Mouse (Mus musculus): Measurements from ENCODE around the gene Ctsd. TPM values are rescaled to one million over a fixed set of nuclear protein-coding genes. Genes with fewer than 3 reads are reported as not detected.
"Not testable (repeated sequence)": the region's sequence is repeated elsewhere in the genome, so short reads cannot be mapped to it uniquely, and the experiment has no call there.

Ctsd gene
- total and polyA plus RNA-seq, 3 experiments, result 883 to 1,120 (median 991) TPM

DNA sequence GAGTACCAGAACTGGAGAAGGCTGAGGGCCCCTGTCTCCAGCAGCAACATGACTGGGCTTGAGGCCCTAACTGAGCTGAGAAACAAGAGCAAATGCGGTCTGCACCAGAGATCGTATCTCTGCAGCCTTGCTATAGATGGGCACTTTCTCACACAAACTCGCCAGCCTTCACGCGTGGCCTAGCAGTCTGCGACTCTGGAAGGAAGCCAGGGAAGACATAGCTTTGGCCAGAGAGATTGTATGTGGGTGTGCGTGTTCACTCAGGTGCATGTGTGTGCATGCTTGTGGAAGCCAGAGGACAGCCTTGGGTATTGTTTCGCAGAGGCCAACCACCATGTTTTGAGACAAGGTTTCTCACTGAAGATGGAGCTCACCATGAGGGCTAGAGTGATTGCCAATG lies 20.8 kb upstream of the Ctsd start:
- 95% methylated on average over 8 of the region's 8 CpGs for WGBS
- no peak for TF ChIP-seq CTCF (IDR thresholded peaks at IDR 0.05)
- TF ChIP-seq EP300 (IDR thresholded peaks at IDR 0.05; ENCODE audit: insufficient read depth, low read depth, low read length), result no peak
- H3K27ac ChIP-seq, result no peak overlapping the region
- no peaks in the 10 kb centered on the region for H3K27me3 ChIP-seq (ENCODE audit: control insufficient read depth, insufficient read depth, low read length)
- H3K9ac ChIP-seq (ENCODE audit: low read depth, low read length), result no peak overlapping the region
- no peaks in the 10 kb centered on the region for H3K79me2 ChIP-seq (replicated peaks; ENCODE audit: control insufficient read depth, insufficient read depth, low read length)
- no peaks in the 10 kb centered on the region for H3K36me3 ChIP-seq (ENCODE audit: control insufficient read depth, insufficient read depth, low read length)
- intact Hi-C loops (cut with DNase I), result no loop called here
- no peaks in the 10 kb centered on the region; the same call in 1 of the 2 replicates for H3K4me1 ChIP-seq (ENCODE audit: control insufficient read depth, insufficient read depth, low read length)
- no peak overlapping the region for H3K4me3 ChIP-seq
- DNase-seq, result no peak

DNA sequence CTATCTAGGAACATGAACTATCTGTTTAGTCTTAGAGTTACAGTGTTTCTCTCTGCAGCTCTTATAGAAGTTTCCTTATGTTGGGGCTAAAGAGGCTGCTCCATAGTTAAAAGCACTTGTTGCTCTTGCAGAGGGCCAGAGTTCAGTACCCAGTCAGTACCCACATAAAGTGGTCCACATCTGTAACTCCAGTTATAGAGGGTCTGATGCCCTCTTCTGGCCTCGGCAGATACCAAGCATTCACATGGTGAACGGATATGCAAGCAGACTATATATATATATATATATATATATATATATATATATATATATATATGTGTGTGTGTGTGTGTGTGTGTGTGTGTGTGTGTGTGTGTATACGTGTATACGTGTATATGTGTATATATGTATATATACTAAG lies 20.1 kb upstream of the Ctsd start:
- TF ChIP-seq CTCF (IDR thresholded peaks at IDR 0.05) (peak; percentile 23; the same call in 1 of the 2 replicates), POLR2A (IDR thresholded peaks at IDR 0.05; ENCODE audit: insufficient read depth, low read depth, low read length) (no peak)
- H3K27ac ChIP-seq, result no peak overlapping the region
- H3K36me3 ChIP-seq (ENCODE audit: control insufficient read depth, insufficient read depth, low read length), result no peaks in the 10 kb centered on the region
- no peak overlapping the region for H3K9ac ChIP-seq (ENCODE audit: low read depth, low read length)
- H3K4me1 ChIP-seq (ENCODE audit: control insufficient read depth, insufficient read depth, low read length), result no peaks in the 10 kb centered on the region; the same call in 1 of the 2 replicates
- H3K4me3 ChIP-seq, result no peak overlapping the region
- no peaks in the 10 kb centered on the region for H3K79me2 ChIP-seq (replicated peaks; ENCODE audit: control insufficient read depth, insufficient read depth, low read length)
- WGBS, result 65% methylated on average over 4 of the region's 4 CpGs
- no peak for DNase-seq
- intact Hi-C loops (cut with DNase I), result no loop called here
- no peaks in the 10 kb centered on the region for H3K27me3 ChIP-seq (ENCODE audit: control insufficient read depth, insufficient read depth, low read length)

DNA sequence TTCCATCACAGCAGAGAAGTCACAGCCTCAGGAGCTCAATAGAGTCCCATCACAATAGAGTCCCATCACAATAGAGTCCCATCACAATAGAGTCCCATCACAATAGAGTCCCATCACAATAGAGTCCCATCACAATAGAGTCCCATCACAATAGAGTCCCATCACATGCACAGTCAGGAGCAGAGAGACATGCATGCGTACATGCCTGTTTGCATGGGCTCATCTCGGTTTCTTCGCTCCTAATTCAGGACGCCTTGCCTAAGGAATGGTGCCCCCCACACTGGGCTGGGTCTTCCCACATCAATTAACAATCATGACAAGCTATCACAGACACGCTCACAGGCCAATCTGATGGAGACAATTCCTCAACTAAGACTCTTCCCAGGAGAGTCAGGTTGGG lies 17.3 kb upstream of the Ctsd start:
- 91% methylated on average over 5 of the region's 5 CpGs for WGBS
- H3K27ac ChIP-seq, DNase-seq: not testable (repeated sequence)

DNA sequence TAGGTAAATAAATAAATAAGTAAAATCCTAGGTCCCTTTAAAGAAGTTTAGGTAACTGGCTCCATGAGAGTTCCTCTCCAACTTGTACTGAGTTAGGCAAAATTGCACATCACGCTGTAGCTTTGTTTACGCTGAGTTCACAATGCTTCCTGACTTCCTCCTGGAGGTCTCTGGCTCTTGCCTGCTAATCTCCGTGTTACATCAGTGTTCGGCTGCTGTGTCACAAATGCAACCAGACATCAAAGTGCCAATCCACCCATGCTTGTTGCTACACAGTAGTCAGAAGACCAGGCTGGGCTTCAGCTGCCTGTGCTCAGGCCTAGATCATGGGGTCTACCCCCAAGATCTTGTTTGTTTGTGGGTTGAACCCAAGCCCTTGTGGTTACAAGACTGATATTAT lies 15.8 kb upstream of the Ctsd start:
- peaks cover 1% of the 10 kb centered on the region for H3K4me1 ChIP-seq (ENCODE audit: control insufficient read depth, insufficient read depth, low read length)
- 55% methylated on average over 4 of the region's 4 CpGs for WGBS
- no peak overlapping the region for H3K4me3 ChIP-seq
- no peak for DNase-seq
- H3K27me3 ChIP-seq (ENCODE audit: control insufficient read depth, insufficient read depth, low read length), result no peaks in the 10 kb centered on the region
- H3K36me3 ChIP-seq (ENCODE audit: control insufficient read depth, insufficient read depth, low read length), result no peaks in the 10 kb centered on the region
- TF ChIP-seq POLR2A (IDR thresholded peaks at IDR 0.05; ENCODE audit: insufficient read depth, low read depth, low read length) (no peak), EP300 (IDR thresholded peaks at IDR 0.05; ENCODE audit: insufficient read depth, low read depth, low read length) (no peak), CTCF (IDR thresholded peaks at IDR 0.05) (no peak)
- H3K27ac ChIP-seq, result no peak overlapping the region
- no peaks in the 10 kb centered on the region for H3K79me2 ChIP-seq (replicated peaks; ENCODE audit: control insufficient read depth, insufficient read depth, low read length)
- intact Hi-C loops (cut with DNase I), result no loop called here
- no peak overlapping the region for H3K9ac ChIP-seq (ENCODE audit: low read depth, low read length)

More for the DNA sequence above, 17.3 kb upstream of the Ctsd start:
- H3K9ac ChIP-seq (ENCODE audit: low read depth, low read length); H3K4me3 ChIP-seq; H3K79me2 ChIP-seq (replicated peaks; ENCODE audit: control insufficient read depth, insufficient read depth, low read length); H3K4me1 ChIP-seq (ENCODE audit: control insufficient read depth, insufficient read depth, low read length); H3K27me3 ChIP-seq (ENCODE audit: control insufficient read depth, insufficient read depth, low read length); H3K36me3 ChIP-seq (ENCODE audit: control insufficient read depth, insufficient read depth, low read length); intact Hi-C loops (cut with DNase I): not testable (repeated sequence)

DNA sequence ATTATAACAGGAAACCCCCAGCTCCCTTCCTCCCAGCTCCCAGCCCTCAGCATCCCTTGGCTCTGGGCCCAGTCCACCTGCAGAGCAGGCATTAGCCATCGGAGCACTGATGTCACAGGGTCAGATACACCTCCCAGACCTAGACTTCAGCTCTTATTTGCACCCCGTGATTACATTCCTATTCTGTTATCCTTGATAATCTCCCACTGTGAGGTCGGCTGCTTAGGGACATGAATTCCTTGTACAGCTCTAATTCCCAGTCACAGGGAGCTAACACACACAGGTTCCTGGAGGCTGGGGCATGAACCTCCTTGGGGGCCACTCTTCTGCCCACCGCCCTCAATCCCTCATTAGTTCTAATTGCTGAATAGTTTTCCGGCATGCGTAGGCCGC lies 12.9 kb upstream of the Ctsd start:
- TF ChIP-seq CTCF (IDR thresholded peaks at IDR 0.05) (no peak), POLR2A (IDR thresholded peaks at IDR 0.05; ENCODE audit: insufficient read depth, low read depth, low read length) (no peak), EP300 (IDR thresholded peaks at IDR 0.05; ENCODE audit: insufficient read depth, low read depth, low read length) (no peak)
- H3K4me3 ChIP-seq, result no peak overlapping the region
- no peak overlapping the region for H3K27ac ChIP-seq
- H3K79me2 ChIP-seq (replicated peaks; ENCODE audit: control insufficient read depth, insufficient read depth, low read length), result no peaks in the 10 kb centered on the region
- H3K4me1 ChIP-seq (ENCODE audit: control insufficient read depth, insufficient read depth, low read length), result peaks cover 6% of the 10 kb centered on the region
- intact Hi-C loops (cut with DNase I), result no loop called here
- no peak for DNase-seq
- 54% methylated on average over 7 of the region's 7 CpGs for WGBS
- H3K9ac ChIP-seq (ENCODE audit: low read depth, low read length), result no peak overlapping the region
- no peaks in the 10 kb centered on the region for H3K27me3 ChIP-seq (ENCODE audit: control insufficient read depth, insufficient read depth, low read length)
- H3K36me3 ChIP-seq (ENCODE audit: control insufficient read depth, insufficient read depth, low read length), result no peaks in the 10 kb centered on the region

- Histone ChIP-seq H3K27me3 (ENCODE audit: control insufficient read depth, insufficient read depth, low read length) (no peaks in the 10 kb centered on the region), H3K4me3 (no peak overlapping the region), H3K27ac (no peak overlapping the region), H3K79me2 (replicated peaks; ENCODE audit: control insufficient read depth, insufficient read depth, low read length) (no peaks in the 10 kb centered on the region), H3K9ac (ENCODE audit: low read depth, low read length) (no peak overlapping the region), H3K36me3 (ENCODE audit: control insufficient read depth, insufficient read depth, low read length) (no peaks in the 10 kb centered on the region), H3K4me1 (ENCODE audit: control insufficient read depth, insufficient read depth, low read length) (peaks cover 8% of the 10 kb centered on the region)
- TF ChIP-seq EP300 (IDR thresholded peaks at IDR 0.05; ENCODE audit: insufficient read depth, low read depth, low read length) (no peak), POLR2A (IDR thresholded peaks at IDR 0.05; ENCODE audit: insufficient read depth, low read depth, low read length) (no peak), CTCF (IDR thresholded peaks at IDR 0.05) (no peak)
- intact Hi-C loops (cut with DNase I), result no loop called here
- DNase-seq, result no peak
- 48% methylated on average over 7 of the region's 7 CpGs for WGBS
These were observed 12.4 kb upstream of the Ctsd start for GRCm38 (mm10) chr7:142400112-142400749.
